18 mouse cellular contexts compared by ENCODE assay signal in the genomic region with DNA sequence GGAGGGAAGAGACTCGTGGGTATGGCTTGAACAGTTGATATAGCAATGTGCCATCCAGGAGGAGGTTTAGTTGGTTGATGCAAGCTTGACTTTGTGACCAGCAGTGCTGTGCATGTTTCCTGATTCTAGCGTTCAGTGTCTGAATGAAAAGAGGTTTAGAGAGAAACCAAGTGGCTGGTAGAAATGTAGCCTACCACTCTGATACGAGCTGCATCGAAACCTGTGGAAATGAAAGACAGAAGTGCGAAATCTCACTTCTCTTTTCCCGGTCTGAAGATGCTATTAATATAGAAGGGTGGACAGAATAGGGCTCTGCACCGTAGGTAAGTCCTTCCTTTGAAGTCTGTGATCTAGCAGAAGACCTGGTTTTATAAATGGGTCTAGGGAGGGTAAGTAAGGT. TPM values are rescaled to one million over a fixed set of nuclear protein-coding genes. Genes with fewer than 3 reads are reported as not detected.
DNase-seq lines count a peak whose midpoint lies in the region; ATAC-seq lines count a peak whose summit lies in the region.
"Had no signal": no experiment of that assay in that cellular context is flagged by ENCODE, and none has a peak within 500 bp of the region (broad histone marks: within the 10 kb centered on the region; RNA-seq: fewer than 3 reads in every experiment).

No protein-coding gene starts in this region.

- peak; percentile 32 for DNase-seq in layer of hippocampus, adult 9-10 months (ENCODE audit: low spot score)
- DNase-seq in layer of hippocampus, adult 11-12 months (ENCODE audit: low spot score), result no peak
- peak; percentile 56 for DNase-seq in B cell, adult 2 months
- no peak for DNase-seq in left cerebral cortex, postnatal 36 days (ENCODE audit: low spot score in 2 of 2)
- no peak for DNase-seq in right cerebral cortex, adult 18-20 months
- DNase-seq: cerebellum, adult 9-11 months; gastrocnemius, postnatal 36 days; heart, postnatal 10 days; right cerebral cortex, postnatal 4 days; thymus, postnatal 4 days had no signal

- peak; percentile 61 for ATAC-seq in common myeloid progenitor, adult 5-6 weeks (replicated peaks; ENCODE audit: low read depth, poor library complexity, severe bottlenecking)
- ATAC-seq in neutrophil, adult 5-6 weeks (ENCODE audit: extremely low read depth, insufficient number of reproducible peaks, low FRiP score, poor library complexity, severe bottlenecking), result peak; percentile 61
- ATAC-seq: forebrain, embryonic 15.5 days; inflammation-experienced regulatory T-cells, adult 6 months; liver, embryonic 12.5 days; midbrain, embryonic 15.5 days had no signal

- intact Hi-C loops in left cerebral cortex, postnatal 36 days (cut with DNase I), result no loop called here

RNA-seq across cellular contexts. Expression of a gene that starts 11.2 kb away (rescaled TPM):
- total RNA-seq in common myeloid progenitor, adult 5-6 weeks (2017), result 38.6 and 44.5 TPM in 2 replicates
- total RNA-seq in neutrophil, adult 5-6 weeks (2017), result 95.9 and 112 TPM in 2 replicates
- 100 to 1,000 TPM; 136 to 139 TPM for total RNA-seq in left cerebral cortex, postnatal 36 days (2021)

RNA-seq across cellular contexts. Expression of a gene that starts 51.0 kb away (rescaled TPM):
- total RNA-seq in common myeloid progenitor, adult 5-6 weeks (2017), result not detected in 2 replicates
- not detected in 2 replicates for total RNA-seq in neutrophil, adult 5-6 weeks (2017)
- not detected for total RNA-seq in left cerebral cortex, postnatal 36 days (2021)
- total RNA-seq: adrenal gland, adult 2 months; gastrocnemius, postnatal 36 days; heart, postnatal 10 days; left cerebral cortex, adult 18-20 months had no signal

RNA-seq across cellular contexts. Expression of a gene that starts 58.6 kb away (rescaled TPM):
- total RNA-seq in common myeloid progenitor, adult 5-6 weeks (2017), result not detected in 2 replicates
- not detected in 2 replicates for total RNA-seq in neutrophil, adult 5-6 weeks (2017)
- not detected for total RNA-seq in left cerebral cortex, postnatal 36 days (2021)
- total RNA-seq: adrenal gland, adult 2 months; gastrocnemius, postnatal 36 days; heart, postnatal 10 days; left cerebral cortex, adult 18-20 months had no signal

Comparison
In these comparisons a context has a peak if more than half of its experiments do, and no peak if none do; other contexts are left out.
1. DNase-seq: peak in layer of hippocampus, adult 9-10 months (single experiment) and B cell, adult 2 months (2 of 2); none in layer of hippocampus, adult 11-12 months (single experiment), left cerebral cortex, postnatal 36 days (0 of 2) and right cerebral cortex, adult 18-20 months (single experiment).